Mouse (Mus musculus): ENCODE results near the gene Cwc27. TPM values are rescaled to one million over a fixed set of nuclear protein-coding genes. Genes with fewer than 3 reads are reported as not detected.
A peak's percentile ranks its signal among the peaks of the same experiment; 100 is the strongest.

Cwc27 gene
- total RNA-seq, 1 experiment = 29.5 TPM

- Histone ChIP-seq H3K9ac (ENCODE audit: insufficient read depth, low read depth, low read length, poor library complexity, severe bottlenecking) (no peak overlapping the region), H3K36me3 (ENCODE audit: control insufficient read depth, insufficient read depth, low read length, poor library complexity, severe bottlenecking) (no peaks in the 10 kb centered on the region), H3K9me3 (ENCODE audit: control insufficient read depth, insufficient read depth, low read depth, low read length) (no peaks in the 10 kb centered on the region), H3K4me1 (ENCODE audit: control insufficient read depth in 2 of 2, insufficient read depth in 2 of 2, low read length in 2 of 2, poor library complexity in 1 of 2) (no peaks in the 10 kb centered on the region; a peak in 1 of 4 replicates), H3K4me3 (ENCODE audit: insufficient read depth in 1 of 2, low read depth in 1 of 2, low read length in 2 of 2, poor library complexity in 1 of 2, severe bottlenecking in 1 of 2) (no peak overlapping the region), H3K27ac (ENCODE audit: insufficient read depth, low read depth, low read length, poor library complexity, severe bottlenecking) (peak overlapping the region; percentile 40; the same call in 1 of the 2 replicates)
- TF ChIP-seq HCFC1 (IDR thresholded peaks at IDR 0.05; ENCODE audit: borderline replicate concordance, insufficient read depth, low read length) (no peak), CHD2 (IDR thresholded peaks at IDR 0.05; ENCODE audit: low read depth, low read length) (no peak), MAFK (IDR thresholded peaks at IDR 0.05; ENCODE audit: insufficient read depth, low read depth, low read length) (no peak), ZC3H11A (IDR thresholded peaks at IDR 0.05; ENCODE audit: borderline replicate concordance, low read depth, low read length) (no peak), ZNF384 (IDR thresholded peaks at IDR 0.05; ENCODE audit: low read depth, low read length) (no peak)
- no peak for DNase-seq (ENCODE audit: low read depth, low spot score)
- in situ Hi-C loops (cut with MboI; ENCODE audit: low sequenced_read_pairs in 2 of 2, unreplicated experiment in 2 of 2) = no loop called here
These were observed 208.4 kb downstream of the Cwc27 start for GRCm38 (mm10) chr13:104608516-104608915.

GRCm38 (mm10) chr13:104606786-104607580 is 210.0 kb downstream of the Cwc27 start:
- H3K36me3 ChIP-seq (ENCODE audit: control insufficient read depth, insufficient read depth, low read length, poor library complexity, severe bottlenecking) = no peaks in the 10 kb centered on the region
- no peaks in the 10 kb centered on the region; a peak in 1 of 4 replicates for H3K4me1 ChIP-seq (ENCODE audit: control insufficient read depth in 2 of 2, insufficient read depth in 2 of 2, low read length in 2 of 2, poor library complexity in 1 of 2)
- DNase-seq (ENCODE audit: low read depth, low spot score) = no peak
- in situ Hi-C loops (cut with MboI; ENCODE audit: low sequenced_read_pairs in 2 of 2, unreplicated experiment in 2 of 2) = no loop called here
- no peaks in the 10 kb centered on the region for H3K9me3 ChIP-seq (ENCODE audit: control insufficient read depth, insufficient read depth, low read depth, low read length)
- no peak overlapping the region for H3K27ac ChIP-seq (ENCODE audit: insufficient read depth, low read depth, low read length, poor library complexity, severe bottlenecking)
- TF ChIP-seq ZNF384 (IDR thresholded peaks at IDR 0.05; ENCODE audit: low read depth, low read length) (peak; percentile 42; the same call in 1 of the 2 replicates), MAFK (IDR thresholded peaks at IDR 0.05; ENCODE audit: insufficient read depth, low read depth, low read length) (no peak)
- no peak overlapping the region for H3K9ac ChIP-seq (ENCODE audit: insufficient read depth, low read depth, low read length, poor library complexity, severe bottlenecking)
- no peak overlapping the region for H3K4me3 ChIP-seq (ENCODE audit: insufficient read depth in 1 of 2, low read depth in 1 of 2, low read length in 2 of 2, poor library complexity in 1 of 2, severe bottlenecking in 1 of 2)

- Histone ChIP-seq H3K9ac (ENCODE audit: insufficient read depth, low read depth, low read length, poor library complexity, severe bottlenecking) (no peak overlapping the region), H3K27ac (ENCODE audit: insufficient read depth, low read depth, low read length, poor library complexity, severe bottlenecking) (no peak overlapping the region), H3K9me3 (ENCODE audit: control insufficient read depth, insufficient read depth, low read depth, low read length) (no peaks in the 10 kb centered on the region), H3K4me1 (ENCODE audit: control insufficient read depth in 2 of 2, insufficient read depth in 2 of 2, low read length in 2 of 2, poor library complexity in 1 of 2) (no peaks in the 10 kb centered on the region; a peak in 1 of 4 replicates), H3K4me3 (ENCODE audit: insufficient read depth in 1 of 2, low read depth in 1 of 2, low read length in 2 of 2, poor library complexity in 1 of 2, severe bottlenecking in 1 of 2) (no peak overlapping the region), H3K36me3 (ENCODE audit: control insufficient read depth, insufficient read depth, low read length, poor library complexity, severe bottlenecking) (no peaks in the 10 kb centered on the region)
- TF ChIP-seq CHD2 (IDR thresholded peaks at IDR 0.05; ENCODE audit: low read depth, low read length) (no peak), ZC3H11A (IDR thresholded peaks at IDR 0.05; ENCODE audit: borderline replicate concordance, low read depth, low read length) (no peak), MAFK (IDR thresholded peaks at IDR 0.05; ENCODE audit: insufficient read depth, low read depth, low read length) (no peak), ZNF384 (IDR thresholded peaks at IDR 0.05; ENCODE audit: low read depth, low read length) (no peak), HCFC1 (IDR thresholded peaks at IDR 0.05; ENCODE audit: borderline replicate concordance, insufficient read depth, low read length) (no peak)
- in situ Hi-C loops (cut with MboI; ENCODE audit: low sequenced_read_pairs in 2 of 2, unreplicated experiment in 2 of 2) = no loop called here
- DNase-seq (ENCODE audit: low read depth, low spot score) = no peak
These were observed 211.8 kb downstream of the Cwc27 start for GRCm38 (mm10) chr13:104605111-104605510.

GRCm38 (mm10) chr13:104602197-104602596 is 214.7 kb downstream of the Cwc27 start:
- in situ Hi-C loops (cut with MboI; ENCODE audit: low sequenced_read_pairs in 2 of 2, unreplicated experiment in 2 of 2) = no loop called here
- no peak overlapping the region for H3K9ac ChIP-seq (ENCODE audit: insufficient read depth, low read depth, low read length, poor library complexity, severe bottlenecking)
- no peaks in the 10 kb centered on the region for H3K36me3 ChIP-seq (ENCODE audit: control insufficient read depth, insufficient read depth, low read length, poor library complexity, severe bottlenecking)
- DNase-seq (ENCODE audit: low read depth, low spot score) = no peak
- no peaks in the 10 kb centered on the region; a peak in 1 of 4 replicates for H3K4me1 ChIP-seq (ENCODE audit: control insufficient read depth in 2 of 2, insufficient read depth in 2 of 2, low read length in 2 of 2, poor library complexity in 1 of 2)
- H3K4me3 ChIP-seq (ENCODE audit: insufficient read depth in 1 of 2, low read depth in 1 of 2, low read length in 2 of 2, poor library complexity in 1 of 2, severe bottlenecking in 1 of 2) = no peak overlapping the region
- no peaks in the 10 kb centered on the region for H3K9me3 ChIP-seq (ENCODE audit: control insufficient read depth, insufficient read depth, low read depth, low read length)
- TF ChIP-seq MAFK (IDR thresholded peaks at IDR 0.05; ENCODE audit: insufficient read depth, low read depth, low read length) = no peak
- no peak for TF ChIP-seq ZNF384 (IDR thresholded peaks at IDR 0.05; ENCODE audit: low read depth, low read length)
- no peak overlapping the region for H3K27ac ChIP-seq (ENCODE audit: insufficient read depth, low read depth, low read length, poor library complexity, severe bottlenecking)

GRCm38 (mm10) chr13:104601783-104602182 is 215.2 kb downstream of the Cwc27 start:
- Histone ChIP-seq H3K27ac (ENCODE audit: insufficient read depth, low read depth, low read length, poor library complexity, severe bottlenecking) (no peak overlapping the region), H3K4me1 (ENCODE audit: control insufficient read depth in 2 of 2, insufficient read depth in 2 of 2, low read length in 2 of 2, poor library complexity in 1 of 2) (no peaks in the 10 kb centered on the region), H3K9ac (ENCODE audit: insufficient read depth, low read depth, low read length, poor library complexity, severe bottlenecking) (no peak overlapping the region), H3K9me3 (ENCODE audit: control insufficient read depth, insufficient read depth, low read depth, low read length) (no peaks in the 10 kb centered on the region), H3K4me3 (ENCODE audit: insufficient read depth in 1 of 2, low read depth in 1 of 2, low read length in 2 of 2, poor library complexity in 1 of 2, severe bottlenecking in 1 of 2) (no peak overlapping the region), H3K36me3 (ENCODE audit: control insufficient read depth, insufficient read depth, low read length, poor library complexity, severe bottlenecking) (no peaks in the 10 kb centered on the region)
- no peak for DNase-seq (ENCODE audit: low read depth, low spot score)
- TF ChIP-seq HCFC1 (IDR thresholded peaks at IDR 0.05; ENCODE audit: borderline replicate concordance, insufficient read depth, low read length) (no peak), ZNF384 (IDR thresholded peaks at IDR 0.05; ENCODE audit: low read depth, low read length) (no peak), CHD2 (IDR thresholded peaks at IDR 0.05; ENCODE audit: low read depth, low read length) (no peak), ZC3H11A (IDR thresholded peaks at IDR 0.05; ENCODE audit: borderline replicate concordance, low read depth, low read length) (no peak), MAFK (IDR thresholded peaks at IDR 0.05; ENCODE audit: insufficient read depth, low read depth, low read length) (no peak)
- in situ Hi-C loops (cut with MboI; ENCODE audit: low sequenced_read_pairs in 2 of 2, unreplicated experiment in 2 of 2) = no loop called here

Measured in ES-E14 (cell line).